Mouse (Mus musculus): ENCODE data around the gene Cdc7. TPM values are rescaled to one million over a fixed set of nuclear protein-coding genes. Genes with fewer than 3 reads are reported as not detected.

Gene Cdc7
- polyA plus RNA-seq (2017; shearing (Covaris generic)): 10 to 100 TPM; 12.4 to 26.4 TPM

DNA sequence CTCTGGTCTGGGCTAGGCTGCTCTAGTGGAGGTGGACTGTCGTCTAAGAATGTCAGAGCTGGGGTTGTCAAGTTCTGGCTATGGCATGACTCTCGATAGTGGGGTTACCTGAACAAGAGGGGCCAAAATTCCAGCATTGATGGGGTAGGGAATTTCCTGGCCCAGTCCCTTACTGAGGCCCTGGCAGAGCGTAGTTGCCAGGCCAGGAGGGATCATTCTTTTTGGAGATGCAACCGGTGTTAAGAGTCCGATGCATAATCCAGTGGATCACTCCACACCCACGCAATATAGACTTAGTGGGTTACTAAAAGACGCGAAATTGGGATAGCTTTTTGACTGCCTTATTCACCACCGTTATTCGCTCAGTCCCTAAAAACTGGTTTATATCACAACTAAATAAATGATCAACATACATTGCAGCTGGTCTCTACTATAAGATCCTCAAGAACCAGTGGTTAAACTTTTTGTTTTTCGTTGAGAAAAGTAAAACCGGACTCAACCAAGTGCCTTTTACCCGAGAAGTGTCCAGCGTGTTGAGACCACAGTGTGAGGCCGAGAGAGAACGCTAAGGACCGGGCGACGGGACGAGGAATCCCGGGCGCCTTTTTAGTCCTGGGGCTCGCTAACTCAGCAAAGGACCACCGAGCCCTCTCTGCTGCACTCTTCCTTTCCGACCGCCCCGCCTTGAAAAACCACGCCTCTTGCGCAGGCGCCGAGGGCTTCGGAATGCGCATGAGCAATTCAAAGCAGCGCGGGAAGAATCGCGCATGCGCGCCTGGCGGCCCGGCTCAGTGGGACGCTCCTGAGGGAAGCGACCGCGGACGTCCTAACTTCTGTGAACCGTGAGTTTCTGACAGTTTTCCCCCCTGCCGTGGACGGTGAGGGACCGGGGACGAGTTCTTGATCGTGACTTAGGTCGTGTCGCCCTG, at the start of gene Cdc7:
Gene Cdc7 (plus strand): TSS at position 739 of the 929 bp plus-strand sequence.

DNA sequence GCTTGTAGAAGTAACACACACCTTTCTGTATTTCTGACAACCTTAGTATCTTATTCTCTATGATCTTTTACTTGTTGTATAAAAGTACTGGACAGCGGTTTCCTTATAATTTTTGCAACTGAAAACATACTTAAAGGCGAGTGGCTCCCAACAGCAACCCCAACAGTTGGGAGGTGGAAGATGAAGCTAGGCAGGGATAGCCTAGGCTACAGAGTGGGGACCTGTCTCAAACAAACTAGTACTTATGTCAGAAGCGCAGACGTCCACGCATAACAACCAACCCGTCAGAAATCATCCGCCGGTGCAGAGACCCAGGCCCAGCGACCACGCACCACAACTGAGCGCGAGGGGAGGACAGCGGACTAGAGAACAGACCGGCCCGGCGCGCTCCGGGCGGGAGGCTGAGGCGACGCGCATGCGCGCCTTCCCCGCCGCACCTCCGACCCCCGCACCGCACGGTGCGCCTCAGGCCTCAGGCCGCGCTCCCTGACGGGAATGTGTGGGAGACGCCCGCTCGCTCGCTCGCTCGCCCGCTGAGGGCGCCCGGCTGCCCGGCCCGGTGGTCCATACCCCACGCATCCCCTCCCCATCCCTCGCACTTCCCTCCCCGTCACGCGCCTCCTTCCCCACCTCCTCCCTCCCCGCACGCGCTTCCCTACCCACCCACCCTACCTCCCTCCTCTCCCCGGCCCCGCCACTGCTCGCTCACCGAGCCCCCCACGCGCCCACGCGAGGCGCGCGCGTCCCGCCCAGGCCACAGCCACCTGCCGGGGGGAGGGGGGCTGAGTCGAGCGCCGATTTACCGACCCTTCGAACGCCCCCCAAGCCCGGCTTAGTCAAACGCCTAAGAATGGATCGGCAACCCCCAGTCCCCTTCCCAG, 38.4 kb upstream of the Cdc7 start, which contains the start of gene Hfm1:
Gene Hfm1 (minus strand): TSS at position 834 of the 881 bp plus-strand sequence.

Other genes with a start within 250 kb of the Cdc7 start
- gene Hfm1, start 38.0 kb upstream of the Cdc7 start, polyA plus RNA-seq (2017; shearing (Covaris generic)): under 1 TPM in 1 of 2 experiments, not detected in 1; 0.16 TPM

Measured in activated CD4-positive, CD25-positive, alpha-beta regulatory T cell (primary cell).